Mouse (Mus musculus): ENCODE results near the gene C8g.

- TF ChIP-seq CTCF (conservative IDR thresholded peaks at IDR 0.05; ENCODE audit: low read length) = no peak
- TF ChIP-seq NANOG (IDR thresholded peaks at IDR 0.05; ENCODE audit: borderline replicate concordance, low read length) = no peak
Observed at GRCm38 (mm10) chr2:25450853-25451647, 50.5 kb downstream of the C8g start.
